Mouse (Mus musculus) liver, embryonic 16.5 days (tissue): ENCODE measurements around the gene Ntn1. TPM values are rescaled to one million over a fixed set of nuclear protein-coding genes. Genes with fewer than 3 reads are reported as not detected.

Experiments used
- ATAC-seq: fragments of 200-750 bp; cut with Nextera tagmentation; 2 replicates; pipeline ENCODE4 v1.8.0; 2017; ENCODE audit warnings: low read depth, mild to moderate bottlenecking, moderate number of reproducible peaks, moderate library complexity
- H3K27ac ChIP-seq: fragments of 300-500 bp; sonication (generic); 2 replicates; pipeline ENCODE4 v1.5.1; 2014; ENCODE audit warnings: mild to moderate bottlenecking, low read length
- H3K27me3 ChIP-seq: fragments of 300-500 bp; sonication (generic); 2 replicates; pipeline ENCODE4 v1.6.1; 2014; ENCODE audit warnings: low read depth, low read length, mixed read lengths; ENCODE audit not compliant: control insufficient read depth, insufficient read depth
- H3K36me3 ChIP-seq: fragments of 300-500 bp; sonication (generic); 2 replicates; pipeline ENCODE4 v1.6.1; 2014; ENCODE audit warnings: mild to moderate bottlenecking; ENCODE audit not compliant: control insufficient read depth, insufficient read depth
- H3K4me1 ChIP-seq: fragments of 300-500 bp; sonication (generic); 2 replicates; pipeline ENCODE4 v1.6.1; 2014; ENCODE audit warnings: low read depth, low read length, mixed read lengths; ENCODE audit not compliant: control insufficient read depth
- H3K4me2 ChIP-seq: fragments of 300-500 bp; sonication (generic); 2 replicates; pipeline ENCODE4 v1.6.1; 2014; ENCODE audit warnings: low read depth, low read length, mixed read lengths
- H3K4me3 ChIP-seq: fragments of 300-500 bp; sonication (generic); 2 replicates; pipeline ENCODE4 v1.5.1; 2014; ENCODE audit warnings: low read depth, mild to moderate bottlenecking, low read length
- H3K9ac ChIP-seq: fragments of 300-500 bp; sonication (generic); 2 replicates; pipeline ENCODE4 v1.6.1; 2014; ENCODE audit warnings: low read depth, low read length
- H3K9me3 ChIP-seq: fragments of 300-500 bp; sonication (generic); replicated peaks from 2 replicates; pipeline ENCODE4 v1.6.1; 2016; ENCODE audit warnings: low read length; ENCODE audit not compliant: control insufficient read depth
- WGBS: fragments of 180-500 bp; shearing (Covaris S2); extraction: QIAGEN DNeasy Blood & Tissue Kit; methylation state at CpG from one replicate; pipeline ENCODE4 v1.1.7; 2014; ENCODE audit not compliant: insufficient replicate concordance; 5-methylcytosine and 5-hydroxymethylcytosine counted together
- polyA plus RNA-seq: library from polyadenylated mRNA; unstranded; fragments of >200 nt; fragmentation: Nextera tagmentation; extraction: Ambion mirVana; gene quantifications from 2 replicates; pipeline ENCODE4 v1.2.1, GENCODE M21; 2015

The Ntn1 gene
- polyA plus RNA-seq, 1 experiment from 2014 or later: 0.28 TPM

DNA sequence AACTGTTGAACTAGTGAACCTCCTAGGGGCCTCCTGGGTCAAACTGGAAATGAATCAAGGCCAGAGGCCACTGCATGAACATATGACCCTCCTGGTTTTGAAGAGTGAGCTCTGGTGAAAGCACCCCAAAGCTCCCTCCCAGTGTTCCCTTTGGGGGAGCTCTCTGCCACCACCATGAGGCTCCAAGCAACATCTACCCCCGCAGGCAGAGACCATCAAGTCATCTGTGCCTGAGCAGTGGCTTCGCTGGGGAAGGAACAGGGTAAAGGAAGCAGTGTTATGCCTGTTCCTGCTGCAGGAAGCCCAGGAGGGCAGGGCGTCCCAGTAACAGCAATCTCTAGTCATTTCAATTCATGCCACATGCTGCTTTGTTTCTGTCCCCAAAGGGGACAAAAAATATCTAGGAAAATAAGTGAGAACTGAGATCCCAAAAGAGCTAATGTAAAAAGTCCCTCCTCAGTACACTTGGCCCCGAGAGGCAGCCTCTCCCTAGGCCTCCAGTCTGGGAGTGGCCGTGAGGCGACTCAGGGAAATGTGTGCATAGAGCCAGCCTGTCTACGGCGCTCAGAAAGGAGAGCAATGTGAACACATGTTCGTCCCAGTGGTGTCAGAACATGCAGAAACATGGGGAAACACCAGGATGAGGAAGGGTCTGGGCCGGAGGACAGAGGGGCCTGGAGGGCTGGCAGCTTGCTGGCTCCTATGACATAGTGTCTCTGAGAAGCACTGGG is 139.3 kb downstream of the Ntn1 start:
- H3K9me3 ChIP-seq: no peaks in the 10 kb centered on the region
- no peak overlapping the region for H3K4me3 ChIP-seq
- no peaks in the 10 kb centered on the region for H3K27me3 ChIP-seq
- no peak overlapping the region for H3K27ac ChIP-seq
- ATAC-seq: no peak
- no peaks in the 10 kb centered on the region for H3K36me3 ChIP-seq
- H3K4me1 ChIP-seq: no peaks in the 10 kb centered on the region
- 40% methylated on average over 10 of the region's 10 CpGs for WGBS
- no peak overlapping the region for H3K9ac ChIP-seq
- no peak overlapping the region for H3K4me2 ChIP-seq

- H3K4me2 ChIP-seq: no peak overlapping the region
- no peak for ATAC-seq
- H3K9ac ChIP-seq: no peak overlapping the region
- 86% methylated on average over 6 of the region's 6 CpGs for WGBS
- no peaks in the 10 kb centered on the region for H3K36me3 ChIP-seq
- H3K4me1 ChIP-seq: no peaks in the 10 kb centered on the region
- no peak overlapping the region for H3K4me3 ChIP-seq
- H3K9me3 ChIP-seq: no peaks in the 10 kb centered on the region
- no peaks in the 10 kb centered on the region for H3K27me3 ChIP-seq
- no peak overlapping the region for H3K27ac ChIP-seq
Observed at GRCm38 (mm10) chr11:68260399-68260798, 140.2 kb downstream of the Ntn1 start.

GRCm38 (mm10) chr11:68258498-68258897 is 142.1 kb downstream of the Ntn1 start:
- H3K9ac ChIP-seq: no peak overlapping the region
- no peaks in the 10 kb centered on the region for H3K27me3 ChIP-seq
- no peaks in the 10 kb centered on the region for H3K9me3 ChIP-seq
- no peaks in the 10 kb centered on the region for H3K36me3 ChIP-seq
- no peak overlapping the region for H3K4me2 ChIP-seq
- 51% methylated on average over 4 of the region's 4 CpGs for WGBS
- no peaks in the 10 kb centered on the region for H3K4me1 ChIP-seq
- no peak overlapping the region for H3K27ac ChIP-seq
- no peak overlapping the region for H3K4me3 ChIP-seq
- no peak for ATAC-seq

DNA sequence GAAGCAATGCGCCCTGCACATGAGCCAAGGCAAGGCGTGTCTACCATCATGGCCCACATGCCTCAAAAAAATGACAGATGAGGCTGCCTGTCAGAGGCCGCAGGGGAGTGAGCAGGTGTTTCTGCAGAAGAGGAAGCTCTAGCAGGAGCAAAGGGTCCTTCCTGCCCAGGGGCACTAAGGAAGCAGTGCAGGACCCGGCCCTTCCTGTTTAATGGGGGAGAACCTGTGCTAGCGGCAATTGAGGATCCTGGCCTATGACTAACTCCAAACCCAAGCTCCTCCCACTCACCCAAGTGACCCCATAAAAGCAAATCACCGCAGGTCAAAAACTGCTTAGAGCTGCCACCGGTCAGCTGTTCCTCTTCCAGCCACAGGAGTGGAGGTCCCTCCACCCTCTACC is 147.1 kb downstream of the Ntn1 start:
- Histone ChIP-seq H3K9ac (no peak overlapping the region), H3K4me1 (no peaks in the 10 kb centered on the region), H3K4me3 (no peak overlapping the region), H3K9me3 (no peaks in the 10 kb centered on the region), H3K36me3 (no peaks in the 10 kb centered on the region), H3K27ac (no peak overlapping the region), H3K27me3 (no peaks in the 10 kb centered on the region), H3K4me2 (no peak overlapping the region)
- ATAC-seq: no peak
- WGBS: 28% methylated on average over 7 of the region's 7 CpGs

DNA sequence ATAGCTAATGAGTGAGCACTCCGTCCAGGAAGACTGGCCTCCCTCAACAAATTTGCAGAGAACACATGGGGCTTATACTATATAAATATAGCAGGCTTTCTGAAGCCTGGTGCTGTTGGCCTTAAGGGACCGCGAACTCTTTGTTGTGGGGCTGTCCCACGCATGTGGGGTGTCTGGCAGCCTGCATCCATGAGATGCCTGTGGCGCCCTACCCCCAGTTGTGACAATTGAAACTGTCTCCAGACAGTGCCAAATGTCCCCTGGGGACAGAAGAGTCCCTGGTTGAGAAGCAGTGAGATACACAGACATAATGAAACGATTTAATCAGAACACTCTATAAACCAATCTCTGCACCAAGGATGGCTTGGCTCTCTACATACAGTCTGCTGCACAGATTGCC is 150.5 kb downstream of the Ntn1 start:
- no peaks in the 10 kb centered on the region for H3K36me3 ChIP-seq
- no peaks in the 10 kb centered on the region for H3K27me3 ChIP-seq
- H3K9ac ChIP-seq: no peak overlapping the region
- H3K4me2 ChIP-seq: no peak overlapping the region
- ATAC-seq: no peak
- H3K4me1 ChIP-seq: no peaks in the 10 kb centered on the region
- 70% methylated on average over 6 of the region's 6 CpGs for WGBS
- H3K4me3 ChIP-seq: no peak overlapping the region
- H3K27ac ChIP-seq: no peak overlapping the region
- H3K9me3 ChIP-seq: no peaks in the 10 kb centered on the region

GRCm38 (mm10) chr11:68247897-68248296 is 152.7 kb downstream of the Ntn1 start:
- H3K27me3 ChIP-seq: no peaks in the 10 kb centered on the region
- WGBS: 39% methylated on average over 6 of the region's 6 CpGs
- no peaks in the 10 kb centered on the region for H3K4me1 ChIP-seq
- H3K27ac ChIP-seq: no peak overlapping the region
- no peak overlapping the region for H3K4me2 ChIP-seq
- H3K36me3 ChIP-seq: no peaks in the 10 kb centered on the region
- ATAC-seq: no peak
- H3K9me3 ChIP-seq: no peaks in the 10 kb centered on the region
- H3K4me3 ChIP-seq: no peak overlapping the region
- no peak overlapping the region for H3K9ac ChIP-seq

DNA sequence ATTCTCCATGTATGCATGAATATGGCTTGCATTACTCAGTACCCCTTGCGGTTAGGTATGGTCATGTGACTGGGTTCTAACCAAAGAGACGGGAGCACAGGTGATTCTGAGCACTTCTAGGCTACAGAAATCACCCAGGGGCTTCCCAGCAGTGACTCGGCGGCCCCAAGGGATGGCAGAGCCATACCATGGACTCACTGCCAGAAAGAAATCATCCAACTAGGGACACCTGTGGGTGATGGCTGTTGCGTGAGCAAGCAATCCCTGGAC is 155.7 kb downstream of the Ntn1 start:
- Histone ChIP-seq H3K4me1 (no peaks in the 10 kb centered on the region), H3K27me3 (no peaks in the 10 kb centered on the region), H3K4me2 (no peak overlapping the region), H3K4me3 (no peak overlapping the region), H3K9ac (no peak overlapping the region), H3K9me3 (no peaks in the 10 kb centered on the region), H3K27ac (no peak overlapping the region), H3K36me3 (no peaks in the 10 kb centered on the region)
- 57% methylated on average over 5 of the region's 5 CpGs for WGBS
- ATAC-seq: no peak

DNA sequence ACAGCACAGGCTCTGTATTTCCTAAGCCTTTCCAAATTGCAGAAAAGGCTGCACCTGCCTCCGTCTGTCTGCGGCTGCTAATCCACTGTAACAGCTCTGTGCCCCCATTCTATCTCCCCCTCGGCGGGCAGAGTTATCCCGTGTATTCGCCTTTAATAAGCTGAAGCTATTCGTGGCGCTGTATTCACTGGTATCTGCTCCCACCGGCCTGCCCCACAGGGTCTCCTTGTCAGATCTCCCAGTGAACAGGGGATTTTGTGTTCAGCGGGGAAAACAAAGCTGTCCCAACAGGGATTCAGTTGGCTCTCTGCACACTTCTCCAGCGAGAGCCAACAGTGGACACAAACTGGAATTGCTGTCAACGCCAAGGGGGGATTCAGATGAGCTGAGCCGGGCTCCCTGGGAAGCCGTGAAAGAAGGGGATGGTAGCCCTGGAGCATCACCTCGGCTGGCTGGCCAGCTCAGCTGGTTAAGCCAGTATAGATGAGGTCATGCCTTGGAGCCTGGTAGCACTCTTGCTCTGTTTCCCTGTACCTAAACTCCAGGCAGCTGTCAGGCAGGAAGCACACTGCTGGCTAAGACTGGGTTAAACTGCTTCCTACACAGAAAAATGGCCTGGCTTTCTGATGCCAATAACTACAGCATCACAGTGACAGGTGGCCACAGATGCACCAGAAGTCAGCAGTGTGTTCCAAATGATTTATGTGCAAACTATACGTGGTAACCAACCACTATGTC is 156.2 kb downstream of the Ntn1 start:
- 67% methylated on average over 16 of the region's 16 CpGs for WGBS
- Histone ChIP-seq H3K4me3 (no peak overlapping the region), H3K4me2 (no peak overlapping the region), H3K4me1 (no peaks in the 10 kb centered on the region), H3K27ac (no peak overlapping the region), H3K36me3 (no peaks in the 10 kb centered on the region), H3K9me3 (no peaks in the 10 kb centered on the region), H3K9ac (no peak overlapping the region), H3K27me3 (no peaks in the 10 kb centered on the region)
- no peak for ATAC-seq

DNA sequence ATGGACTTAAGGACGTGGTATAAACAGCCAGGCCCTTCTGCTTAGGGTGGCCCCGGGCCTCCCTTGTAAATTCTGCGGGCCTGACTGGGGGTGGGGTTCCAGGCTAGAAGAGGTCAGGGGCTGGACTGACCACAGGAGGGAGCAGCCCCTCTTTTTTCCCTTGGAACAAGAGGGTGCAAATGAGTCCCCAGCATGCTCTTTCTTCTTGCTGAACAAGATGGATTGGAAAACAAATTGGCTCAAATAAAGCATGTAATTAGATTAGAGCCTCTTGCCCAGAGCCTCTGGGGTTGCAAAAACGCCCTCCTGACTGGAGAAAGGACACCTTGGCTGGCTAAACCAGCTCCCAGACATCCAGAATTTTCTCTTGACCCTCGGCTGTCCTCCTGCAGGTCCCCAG is 160.9 kb downstream of the Ntn1 start:
- 38% methylated on average over 5 of the region's 5 CpGs for WGBS

More for the DNA sequence above, 160.9 kb downstream of the Ntn1 start:
- H3K36me3 ChIP-seq: no peaks in the 10 kb centered on the region
- no peaks in the 10 kb centered on the region for H3K27me3 ChIP-seq
- H3K9me3 ChIP-seq: no peaks in the 10 kb centered on the region
- no peak overlapping the region for H3K4me3 ChIP-seq
- no peak overlapping the region for H3K27ac ChIP-seq
- H3K4me2 ChIP-seq: no peak overlapping the region
- no peak for ATAC-seq
- no peak overlapping the region for H3K9ac ChIP-seq
- no peaks in the 10 kb centered on the region for H3K4me1 ChIP-seq
